In the genomic region with DNA sequence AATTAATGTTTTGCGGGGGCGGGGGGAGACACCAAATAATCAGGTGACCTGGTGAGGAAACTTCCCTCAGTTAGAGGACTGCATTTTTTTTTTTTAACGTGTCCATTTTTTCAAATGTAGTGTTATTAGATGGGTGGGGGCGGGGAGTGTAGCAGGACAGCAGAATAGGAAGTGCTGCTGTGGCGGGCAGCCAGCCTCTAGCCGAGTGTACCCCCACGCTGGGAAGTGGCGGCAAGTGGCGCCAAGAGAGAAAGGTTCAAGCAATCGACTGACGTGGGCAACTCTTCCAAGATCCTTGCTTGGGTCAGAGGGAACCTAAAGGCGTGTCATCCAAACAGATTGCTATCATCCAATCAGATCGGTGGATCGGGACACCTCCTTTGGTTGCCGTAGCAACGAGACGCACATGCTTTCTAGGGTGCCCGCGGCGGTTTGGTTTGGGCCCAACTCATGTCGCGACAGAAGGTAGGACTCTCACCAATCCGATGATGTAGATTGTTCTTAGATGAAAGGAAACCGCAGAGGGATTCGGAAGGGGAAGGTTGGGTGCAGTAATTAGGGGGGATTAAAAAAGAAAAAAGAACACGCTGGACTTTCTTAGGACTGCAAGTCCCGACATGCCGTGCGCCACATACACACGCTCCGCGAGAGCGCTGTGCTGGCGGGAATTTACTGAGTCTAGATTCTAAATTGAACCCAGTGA, we compare ENCODE assay signal across 7 mouse cellular contexts. TPM values are rescaled to one million over a fixed set of nuclear protein-coding genes. Genes with fewer than 3 reads are reported as not detected.
DNase-seq lines count a peak whose midpoint lies in the region.

Gene Ttll9, plus strand, starts transcription at position 395 of the 703 bp plus-strand sequence.

- H3K4me1 ChIP-seq in embryonic facial prominence, embryonic 10.5 days: peaks cover 9% of the 10 kb centered on the region; the same call in 1 of the 2 replicates

- H3K27me3 ChIP-seq in embryonic facial prominence, embryonic 10.5 days (replicated peaks; ENCODE audit: low read depth, poor library complexity, severe bottlenecking): peaks cover 8% of the 10 kb centered on the region; the same call in 1 of the 2 replicates

- peak within 1 kb of the TSS; percentile 58 for H3K4me3 ChIP-seq in embryonic facial prominence, embryonic 10.5 days

- H3K36me3 ChIP-seq in embryonic facial prominence, embryonic 10.5 days (replicated peaks): no peaks in the 10 kb centered on the region

- 2% methylated on average over 34 of the region's 34 CpGs for WGBS in embryonic facial prominence, embryonic 10.5 days

- peak within 1 kb of the TSS; percentile 73 for H3K27ac ChIP-seq in embryonic facial prominence, embryonic 10.5 days (replicated peaks)

- no peaks in the 10 kb centered on the region for H3K9me3 ChIP-seq in embryonic facial prominence, embryonic 10.5 days

- intact Hi-C loops in left cerebral cortex, postnatal 36 days (cut with DNase I): no loop called here

- peak; percentile 81 for DNase-seq in adrenal gland, postnatal 36 days
- peak; percentile 85 for DNase-seq in embryonic facial prominence, embryonic 10.5 days (ENCODE audit: low spot score)
- DNase-seq in heart, adult 18-20 months: peak; percentile 72 to 80
- DNase-seq in kidney, adult 11 months: peak; percentile 94
- DNase-seq in left cerebral cortex, postnatal 36 days (ENCODE audit: low spot score in 2 of 2): peak; percentile 82 to 87
- peak; percentile 89 for DNase-seq in mesoderm, embryonic 11.5 days (ENCODE audit: low read depth, low spot score)
- peak; percentile 71 for DNase-seq in right cerebral cortex, postnatal 4 days

RNA-seq across cellular contexts. Expression of gene Ttll9, which starts in this region (rescaled TPM):
- total RNA-seq in adrenal gland, postnatal 36 days (2021): under 1 TPM; 0.30 to 0.50 TPM
- 1.3 and 1.8 TPM in 2 replicates for polyA plus RNA-seq in embryonic facial prominence, embryonic 10.5 days (2016; fragmentation: Nextera tagmentation; extraction: Ambion mirVana)
- not detected for total RNA-seq in heart, adult 18-20 months (2021)
- total RNA-seq in left cerebral cortex, postnatal 36 days (2021): 1 to 10 TPM; 1.3 to 3.6 TPM

Comparison
In these comparisons a context has a peak if more than half of its experiments do, and no peak if none do; other contexts are left out.
1. Peak in every context shown above with its lines: DNase-seq, H3K4me3 ChIP-seq and H3K27ac ChIP-seq.
2. Peak in DNase-seq in adrenal gland, postnatal 36 days; RNA of the gene not detected or under 1 TPM.
3. Peak in DNase-seq in heart, adult 18-20 months; RNA of the gene not detected or under 1 TPM.